Mouse (Mus musculus) bone marrow, adult 2 months (tissue): ENCODE results near the gene Phldb3. TPM values are rescaled to one million over a fixed set of nuclear protein-coding genes. Genes with fewer than 3 reads are reported as not detected.

Experiments used
- H3K27ac ChIP-seq: fragments of 200-500 bp; 2 replicates; pipeline ENCODE4 v1.5.1; 2012; ENCODE audit warnings: low read depth, mild to moderate bottlenecking, control low read depth, inconsistent platforms, low read length; ENCODE audit not compliant: control insufficient read depth, poor library complexity, insufficient read depth
- H3K4me1 ChIP-seq: fragments of 200-500 bp; 2 replicates; pipeline ENCODE4 v1.6.1; 2011; ENCODE audit warnings: low read length; ENCODE audit not compliant: control insufficient read depth, insufficient read depth
- H3K4me3 ChIP-seq: fragments of 200-500 bp; replicated peaks from 2 replicates; pipeline ENCODE3; 2011; ENCODE audit warnings: mild to moderate bottlenecking, low read depth, low read length, control low read depth; ENCODE audit not compliant: control insufficient read depth
- CTCF ChIP-seq: fragments of 200-500 bp; IDR thresholded peaks from 2 replicates; pipeline ENCODE4 v1.5.1; 2011; ENCODE audit warnings: low read length, control low read depth; ENCODE audit not compliant: control insufficient read depth, insufficient read depth
- POLR2A ChIP-seq: fragments of 200-500 bp; IDR thresholded peaks from 2 replicates; pipeline ENCODE4 v1.6.1; 2011; ENCODE audit warnings: low read depth, mild to moderate bottlenecking, control low read depth, low read length, borderline replicate concordance; ENCODE audit not compliant: control insufficient read depth
- WGBS: fragments of 180-500 bp; shearing (Covaris S2); methylation state at CpG from one replicate; pipeline ENCODE4 v1.1.7; 2018; 5-methylcytosine and 5-hydroxymethylcytosine counted together
- polyA plus RNA-seq: library from polyadenylated mRNA; stranded (reverse); fragments of >200 nt; gene quantifications from 2 replicates; pipeline ENCODE4 v1.2.4, GENCODE M21; 2011; ENCODE audit warnings: low replicate concordance; ENCODE audit not compliant: missing spikeins, insufficient read depth, insufficient read length

Phldb3 gene
- polyA plus RNA-seq, 1 experiment, result 8.2 TPM

GRCm38 (mm10) chr7:24629672-24630071 is 19.1 kb downstream of the Phldb3 start:
- no peaks in the 10 kb centered on the region for H3K4me1 ChIP-seq
- no peak overlapping the region for H3K27ac ChIP-seq
- 58% methylated on average over 4 of the region's 4 CpGs for WGBS
- no peak overlapping the region for H3K4me3 ChIP-seq
- TF ChIP-seq POLR2A (no peak), CTCF (no peak)

DNA sequence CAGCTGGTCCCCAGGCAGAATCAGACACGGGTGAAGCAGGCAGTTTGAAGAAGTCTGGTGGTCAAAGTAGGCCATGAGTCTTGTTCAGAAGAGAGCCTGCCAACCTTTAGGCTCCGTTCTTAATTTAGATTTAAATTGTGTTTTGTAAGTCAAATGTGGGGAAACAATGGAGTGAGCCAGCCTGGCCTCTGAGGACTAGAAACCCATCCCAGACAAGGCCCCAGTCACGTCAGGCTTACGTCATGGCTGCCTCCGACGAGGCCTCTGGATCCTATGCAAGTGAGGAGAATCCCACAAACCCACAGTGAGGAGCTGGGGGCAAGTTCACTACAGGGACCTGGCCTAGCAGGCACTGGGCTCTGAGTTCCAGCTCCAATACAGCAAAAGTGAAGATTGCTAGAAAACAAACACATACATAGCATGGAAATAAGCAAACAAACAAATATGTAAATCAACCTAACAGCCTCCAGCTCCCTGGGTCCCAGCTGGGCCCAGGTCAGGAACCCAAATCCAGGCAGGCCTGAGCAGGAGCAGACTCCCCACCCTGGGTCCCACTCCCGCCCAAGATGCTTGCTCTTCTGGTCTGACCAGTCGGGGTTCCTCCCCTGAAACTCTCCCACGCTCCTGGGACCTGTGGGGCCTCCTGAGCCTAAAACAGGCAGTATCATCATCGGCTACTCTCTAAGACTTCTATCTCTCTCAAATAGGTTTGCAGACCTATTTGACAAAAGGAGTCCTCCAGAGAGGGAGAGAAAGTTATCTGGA is 19.7 kb downstream of the Phldb3 start:
- H3K27ac ChIP-seq, result no peak overlapping the region
- TF ChIP-seq POLR2A, result no peak
- no peak overlapping the region for H3K4me3 ChIP-seq
- 78% methylated on average over 10 of the region's 10 CpGs for WGBS
- no peaks in the 10 kb centered on the region for H3K4me1 ChIP-seq

DNA sequence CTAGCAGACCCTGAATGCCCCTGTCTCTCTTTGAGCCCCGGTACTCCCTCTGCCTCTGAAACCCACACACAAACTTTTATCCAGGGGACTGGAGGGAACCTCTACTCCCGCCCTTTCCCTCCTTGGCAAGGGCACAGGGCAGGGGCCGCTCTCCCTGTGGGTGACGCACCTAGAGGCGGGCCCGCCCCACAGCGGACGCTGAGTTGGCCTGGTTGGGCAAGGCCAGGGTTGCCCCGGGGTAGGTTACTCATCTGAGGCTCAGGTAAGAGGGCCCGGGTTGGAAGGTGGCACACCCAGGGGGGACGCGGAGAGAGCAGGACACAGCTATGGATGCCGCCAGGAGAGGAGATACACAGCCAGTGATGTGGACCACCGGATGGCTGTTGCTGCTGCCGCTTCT is 25.7 kb downstream of the Phldb3 start, which contains the start of gene Lypd3:
Lypd3 (plus strand) TSS at position 287 of the 400 bp plus-strand sequence.
- TF ChIP-seq POLR2A (no peak), CTCF (no peak)
- 69% methylated on average over 15 of the region's 15 CpGs for WGBS
- H3K4me3 ChIP-seq, result no peak within 1 kb of the TSS
- H3K4me1 ChIP-seq, result peaks cover 3% of the 10 kb centered on the region; the same call in 1 of the 2 replicates
- H3K27ac ChIP-seq, result no peak within 1 kb of the TSS

DNA sequence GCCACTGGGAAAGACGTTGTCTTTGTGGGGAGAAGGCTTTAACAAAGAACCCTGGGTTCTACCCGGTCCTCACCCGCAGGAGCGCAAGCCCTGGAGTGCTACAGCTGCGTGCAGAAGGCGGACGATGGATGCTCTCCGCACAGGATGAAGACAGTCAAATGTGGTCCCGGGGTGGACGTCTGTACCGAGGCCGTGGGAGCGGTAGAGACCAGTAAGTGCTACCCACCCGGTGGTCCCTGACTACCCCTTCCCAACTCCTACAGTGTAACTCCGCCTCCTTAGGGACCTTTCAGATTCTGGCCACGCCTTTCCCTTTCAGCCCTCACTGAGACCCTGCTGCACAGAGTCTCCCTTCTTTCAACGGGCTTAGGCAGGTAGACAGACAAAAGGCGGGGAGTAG is 26.5 kb downstream of the Phldb3 start:
- Histone ChIP-seq H3K4me3 (no peak overlapping the region), H3K27ac (no peak overlapping the region), H3K4me1 (peaks cover 3% of the 10 kb centered on the region; the same call in 1 of the 2 replicates)
- WGBS, result 20% methylated on average over 18 of the region's 18 CpGs
- no peak for TF ChIP-seq CTCF
- TF ChIP-seq POLR2A, result no peak

GRCm38 (mm10) chr7:24638026-24638856 is 27.7 kb downstream of the Phldb3 start:
- Histone ChIP-seq H3K4me1 (peaks cover 3% of the 10 kb centered on the region; the same call in 1 of the 2 replicates), H3K27ac (no peak overlapping the region), H3K4me3 (peak overlapping the region; percentile 35)
- TF ChIP-seq CTCF (no peak), POLR2A (no peak)
- WGBS, result 1% methylated on average over 35 of the region's 35 CpGs

- no peak overlapping the region for H3K4me3 ChIP-seq
- no peak for TF ChIP-seq POLR2A
- TF ChIP-seq CTCF, result no peak
- WGBS, result 81% methylated on average over 13 of the region's 13 CpGs
Measured at GRCm38 (mm10) chr7:24640450-24640849, 29.9 kb downstream of the Phldb3 start.

GRCm38 (mm10) chr7:24642491-24642890 is 31.9 kb downstream of the Phldb3 start:
- H3K27ac ChIP-seq, result no peak overlapping the region
- 9% methylated on average over 9 of the region's 9 CpGs for WGBS
- H3K4me3 ChIP-seq, result no peak overlapping the region
- TF ChIP-seq POLR2A (no peak), CTCF (peak; percentile 88)
- H3K4me1 ChIP-seq, result peaks cover 5% of the 10 kb centered on the region; the same call in 1 of the 2 replicates

More at GRCm38 (mm10) chr7:24640450-24640849, 29.9 kb downstream of the Phldb3 start:
- peaks cover 5% of the 10 kb centered on the region; the same call in 1 of the 2 replicates for H3K4me1 ChIP-seq
- no peak overlapping the region for H3K27ac ChIP-seq

GRCm38 (mm10) chr7:24644492-24644891 is 33.9 kb downstream of the Phldb3 start:
- no peak for TF ChIP-seq CTCF
- no peak for TF ChIP-seq POLR2A
- 57% methylated on average over 6 of the region's 6 CpGs for WGBS
- no peak overlapping the region for H3K4me3 ChIP-seq
- H3K4me1 ChIP-seq, result peaks cover 2% of the 10 kb centered on the region; the same call in 1 of the 2 replicates
- no peak overlapping the region for H3K27ac ChIP-seq
